Mouse (Mus musculus): ENCODE data around the gene Tspan17. TPM values are rescaled to one million over a fixed set of nuclear protein-coding genes. Genes with fewer than 3 reads are reported as not detected.
"Not testable (repeated sequence)": the region's sequence is repeated elsewhere in the genome, so short reads cannot be mapped to it uniquely, and the experiment has no call there.

The Tspan17 gene
- polyA plus RNA-seq, 1 experiment from 2014 or later, result 15.0 TPM

- peak within 1 kb of the TSS; percentile 88 for H3K4me2 ChIP-seq
- no peak within 1 kb of the TSS for H3K27ac ChIP-seq
- peak within 1 kb of the TSS; percentile 51 for H3K4me3 ChIP-seq
- H3K4me1 ChIP-seq, result peaks cover 25% of the 10 kb centered on the region
- H3K27me3 ChIP-seq, result peaks cover 66% of the 10 kb centered on the region
- ATAC-seq, result peak; percentile 92
- H3K9me3 ChIP-seq (replicated peaks), result no peaks in the 10 kb centered on the region
- 1% methylated on average over 35 of the region's 35 CpGs for WGBS
- no peaks in the 10 kb centered on the region for H3K36me3 ChIP-seq (ENCODE audit: poor library complexity, severe bottlenecking)
- peak within 1 kb of the TSS; percentile 68 for H3K9ac ChIP-seq
These were observed 22.9 kb upstream of the Tspan17 start, which contains the start of gene Sncb for GRCm38 (mm10) chr13:54766192-54766768. TSS of gene Sncb (minus strand) at chr13:54766595.

- H3K27me3 ChIP-seq, result peaks cover 62% of the 10 kb centered on the region
- no peak overlapping the region for H3K27ac ChIP-seq
These were observed 22.2 kb upstream of the Tspan17 start for GRCm38 (mm10) chr13:54767012-54767411.

GRCm38 (mm10) chr13:54780592-54780991 is 8.6 kb upstream of the Tspan17 start:
- Histone ChIP-seq H3K36me3 (ENCODE audit: poor library complexity, severe bottlenecking) (no peaks in the 10 kb centered on the region), H3K4me3 (no peak overlapping the region), H3K27me3 (no peaks in the 10 kb centered on the region), H3K27ac (peak overlapping the region; percentile 25; the same call in 1 of the 2 replicates), H3K9ac (no peak overlapping the region), H3K9me3 (replicated peaks) (no peaks in the 10 kb centered on the region), H3K4me2 (no peak overlapping the region), H3K4me1 (peaks cover 8% of the 10 kb centered on the region)
- 74% methylated on average over 3 of the region's 3 CpGs for WGBS
- ATAC-seq, result no peak

More at GRCm38 (mm10) chr13:54767012-54767411, 22.2 kb upstream of the Tspan17 start:
- no peaks in the 10 kb centered on the region for H3K9me3 ChIP-seq (replicated peaks)
- 72% methylated on average over 4 of the region's 4 CpGs for WGBS
- H3K4me2 ChIP-seq, result 0 out of 2 replicates have a peak overlapping the region, but pooled peaks have one; percentile 88
- no peaks in the 10 kb centered on the region for H3K36me3 ChIP-seq (ENCODE audit: poor library complexity, severe bottlenecking)
- no peak overlapping the region for H3K9ac ChIP-seq
- ATAC-seq, result no peak
- peaks cover 25% of the 10 kb centered on the region for H3K4me1 ChIP-seq
- no peak overlapping the region for H3K4me3 ChIP-seq

- 88% methylated on average over 3 of the region's 3 CpGs for WGBS
- Histone ChIP-seq H3K36me3 (ENCODE audit: poor library complexity, severe bottlenecking) (no peaks in the 10 kb centered on the region), H3K27me3 (no peaks in the 10 kb centered on the region), H3K4me1 (peaks cover 8% of the 10 kb centered on the region), H3K4me2 (no peak overlapping the region), H3K27ac (peak overlapping the region; percentile 25; the same call in 1 of the 2 replicates), H3K4me3 (no peak overlapping the region), H3K9me3 (replicated peaks) (no peaks in the 10 kb centered on the region), H3K9ac (no peak overlapping the region)
- ATAC-seq, result no peak
These were observed 8.1 kb upstream of the Tspan17 start for GRCm38 (mm10) chr13:54781086-54781485.

- no peaks in the 10 kb centered on the region for H3K9me3 ChIP-seq (replicated peaks)
- H3K27ac ChIP-seq, result no peak overlapping the region
- no peak for ATAC-seq
- H3K9ac ChIP-seq, result no peak overlapping the region
- H3K4me1 ChIP-seq, result peaks cover 8% of the 10 kb centered on the region
- WGBS, result 36% methylated on average over 2 of the region's 2 CpGs
- no peaks in the 10 kb centered on the region for H3K36me3 ChIP-seq (ENCODE audit: poor library complexity, severe bottlenecking)
- H3K4me3 ChIP-seq, result no peak overlapping the region
- no peaks in the 10 kb centered on the region for H3K27me3 ChIP-seq
- no peak overlapping the region for H3K4me2 ChIP-seq
These were observed 5.9 kb upstream of the Tspan17 start for GRCm38 (mm10) chr13:54783235-54783634.

- H3K4me1 ChIP-seq, result peaks cover 8% of the 10 kb centered on the region
- H3K27ac ChIP-seq, result no peak within 1 kb of the TSS
- no peak within 1 kb of the TSS for H3K4me3 ChIP-seq
- H3K36me3 ChIP-seq (ENCODE audit: poor library complexity, severe bottlenecking), result no peaks in the 10 kb centered on the region
- H3K9me3 ChIP-seq (replicated peaks), result no peaks in the 10 kb centered on the region
- H3K4me2 ChIP-seq, result no peak within 1 kb of the TSS
- 93% methylated on average over 4 of the region's 4 CpGs for WGBS
- no peak for ATAC-seq
- no peak within 1 kb of the TSS for H3K9ac ChIP-seq
- H3K27me3 ChIP-seq, result no peaks in the 10 kb centered on the region
These were observed 5.5 kb upstream of the Tspan17 start, which contains the start of gene Eif4e1b for GRCm38 (mm10) chr13:54783698-54784097. TSS of gene Eif4e1b (plus strand) at chr13:54783998.

GRCm38 (mm10) chr13:54787591-54787990 is 1.6 kb upstream of the Tspan17 start:
- WGBS, result 46% methylated on average over 2 of the region's 2 CpGs
- H3K4me2 ChIP-seq, result not testable (repeated sequence)

GRCm38 (mm10) chr13:54789561-54790397 is 602 bp downstream of the Tspan17 start:
- Histone ChIP-seq H3K9me3 (replicated peaks) (no peaks in the 10 kb centered on the region), H3K27me3 (peaks cover 22% of the 10 kb centered on the region), H3K4me1 (peaks cover 16% of the 10 kb centered on the region), H3K27ac (no peak overlapping the region; the same call in 1 of the 2 replicates), H3K36me3 (ENCODE audit: poor library complexity, severe bottlenecking) (no peaks in the 10 kb centered on the region), H3K9ac (peak overlapping the region; percentile 65), H3K4me3 (peak overlapping the region; percentile 58), H3K4me2 (peak overlapping the region; percentile 93)
- peak; percentile 52 for ATAC-seq
- WGBS, result 2% methylated on average over 38 of the region's 38 CpGs

More at GRCm38 (mm10) chr13:54787591-54787990, 1.6 kb upstream of the Tspan17 start:
- H3K9ac ChIP-seq; ATAC-seq; H3K36me3 ChIP-seq (ENCODE audit: poor library complexity, severe bottlenecking); H3K9me3 ChIP-seq (replicated peaks); H3K4me3 ChIP-seq; H3K27ac ChIP-seq: not testable (repeated sequence)
- peaks cover 16% of the 10 kb centered on the region for H3K4me1 ChIP-seq
- H3K27me3 ChIP-seq, result peaks cover 20% of the 10 kb centered on the region

- Histone ChIP-seq H3K9me3 (replicated peaks) (no peaks in the 10 kb centered on the region), H3K27me3 (peaks cover 24% of the 10 kb centered on the region), H3K4me2 (no peak overlapping the region), H3K4me3 (no peak overlapping the region), H3K36me3 (ENCODE audit: poor library complexity, severe bottlenecking) (no peaks in the 10 kb centered on the region), H3K27ac (no peak overlapping the region), H3K9ac (no peak overlapping the region), H3K4me1 (peaks cover 16% of the 10 kb centered on the region)
- 25% methylated on average over 21 of the region's 21 CpGs for WGBS
- ATAC-seq, result no peak
These were observed 3.4 kb downstream of the Tspan17 start for GRCm38 (mm10) chr13:54792259-54793230.

- H3K4me1 ChIP-seq, result peaks cover 14% of the 10 kb centered on the region
- no peak overlapping the region for H3K27ac ChIP-seq
- peaks cover 35% of the 10 kb centered on the region for H3K27me3 ChIP-seq
- no peak for ATAC-seq
- no peaks in the 10 kb centered on the region for H3K9me3 ChIP-seq (replicated peaks)
- no peak overlapping the region for H3K9ac ChIP-seq
- no peak overlapping the region for H3K4me3 ChIP-seq
- no peaks in the 10 kb centered on the region for H3K36me3 ChIP-seq (ENCODE audit: poor library complexity, severe bottlenecking)
- H3K4me2 ChIP-seq, result no peak overlapping the region
- WGBS, result 75% methylated on average over 16 of the region's 16 CpGs
These were observed 4.9 kb downstream of the Tspan17 start for GRCm38 (mm10) chr13:54794002-54794577.

GRCm38 (mm10) chr13:54794843-54795242 is 5.7 kb downstream of the Tspan17 start:
- WGBS, result 44% methylated on average over 5 of the region's 5 CpGs
- H3K27me3 ChIP-seq, result peaks cover 35% of the 10 kb centered on the region
- ATAC-seq, result no peak

More at GRCm38 (mm10) chr13:54794843-54795242, 5.7 kb downstream of the Tspan17 start:
- no peaks in the 10 kb centered on the region for H3K36me3 ChIP-seq (ENCODE audit: poor library complexity, severe bottlenecking)
- H3K4me3 ChIP-seq, result no peak overlapping the region
- no peak overlapping the region for H3K9ac ChIP-seq
- peaks cover 8% of the 10 kb centered on the region for H3K4me1 ChIP-seq
- H3K9me3 ChIP-seq (replicated peaks), result no peaks in the 10 kb centered on the region
- no peak overlapping the region for H3K27ac ChIP-seq
- H3K4me2 ChIP-seq, result no peak overlapping the region
